Mouse (Mus musculus) stomach, postnatal 0 days (tissue): ENCODE data around the gene Yipf1.
"Not testable (repeated sequence)": the region's sequence is repeated elsewhere in the genome, so short reads cannot be mapped to it uniquely, and the experiment has no call there.

Source experiments
- CTCF ChIP-seq: IDR thresholded peaks from 2 replicates; pipeline ENCODE4 v1.5.1; 2016; ENCODE audit warnings: antibody characterized with exemption, low read depth, mild to moderate bottlenecking, moderate library complexity
- EP300 ChIP-seq: optimal IDR thresholded peaks from 2 replicates; pipeline ENCODE3; 2016; ENCODE audit warnings: antibody characterized with exemption

- not testable (repeated sequence) for TF ChIP-seq CTCF, EP300
Measured at GRCm38 (mm10) chr4:107366408-107366807, 52.2 kb downstream of the Yipf1 start.
